8 mouse cellular contexts compared by ENCODE assay signal in the genomic region with DNA sequence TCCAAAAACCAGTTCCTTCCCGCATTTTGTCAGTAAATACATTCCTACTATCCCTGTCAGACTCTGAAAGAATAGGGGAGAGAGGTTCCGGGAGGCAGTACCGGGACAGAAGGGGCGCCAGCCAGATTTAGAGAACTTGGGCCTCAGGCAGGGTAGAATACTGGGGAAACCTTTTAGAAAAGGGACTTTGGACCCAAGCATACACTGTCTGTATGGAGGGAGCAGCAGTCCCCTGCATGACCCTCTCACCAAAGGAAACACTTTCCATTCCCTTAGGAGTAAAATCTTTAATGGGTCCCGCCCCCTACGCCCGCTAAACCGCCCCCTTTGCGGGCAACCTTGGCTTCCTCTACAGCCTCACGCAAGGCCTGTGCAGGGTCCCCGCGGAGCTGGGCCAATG. TPM values are rescaled to one million over a fixed set of nuclear protein-coding genes. Genes with fewer than 3 reads are reported as not detected.
DNase-seq lines count a peak whose midpoint lies in the region; ATAC-seq and TF ChIP-seq lines count a peak whose summit lies in the region.
"Had no signal": no experiment of that assay in that cellular context is flagged by ENCODE, and none has a peak within 500 bp of the region (broad histone marks: within the 10 kb centered on the region; RNA-seq: fewer than 3 reads in every experiment).

No protein-coding gene starts in this region.

- no peak for TF ChIP-seq EP300 in liver, embryonic 14.5 days (IDR thresholded peaks at IDR 0.05; ENCODE audit: low read depth)

- H3K4me3 ChIP-seq in spleen, adult 2 months (ENCODE audit: extremely low read depth, insufficient read depth, insufficient read length), result peak overlapping the region; percentile 57
- H3K4me3 ChIP-seq in forebrain, embryonic 15.5 days, result peak overlapping the region; percentile 68
- H3K4me3 ChIP-seq in liver, embryonic 14.5 days (ENCODE audit: insufficient read depth in 1 of 2, low read depth in 2 of 2, low read length in 2 of 2), result peak overlapping the region; percentile 4 to 50; a peak in 2 of 4 replicates

- no peak for TF ChIP-seq CTCF in spleen, adult 2 months (IDR thresholded peaks at IDR 0.05; ENCODE audit: extremely low read depth, insufficient read depth, insufficient read length, insufficient replicate concordance)
- no peak for TF ChIP-seq CTCF in liver, embryonic 14.5 days (IDR thresholded peaks at IDR 0.05; ENCODE audit: low read depth)

- H3K4me1 ChIP-seq in spleen, adult 2 months (ENCODE audit: control insufficient read depth, insufficient read depth, insufficient read length), result peaks cover 38% of the 10 kb centered on the region
- H3K4me1 ChIP-seq in forebrain, embryonic 15.5 days, result peaks cover 62% of the 10 kb centered on the region
- peaks cover 0 to 2% of the 10 kb centered on the region in 2 experiments; a peak in 2 of 4 replicates for H3K4me1 ChIP-seq in liver, embryonic 14.5 days (replicated peaks; ENCODE audit: control insufficient read depth in 2 of 2, insufficient read depth in 2 of 2, low read length in 1 of 2)

- peak overlapping the region; percentile 76 for H3K9ac ChIP-seq in forebrain, embryonic 15.5 days (replicated peaks)
- no peak overlapping the region for H3K9ac ChIP-seq in liver, embryonic 14.5 days (replicated peaks)

- ATAC-seq in forebrain, embryonic 15.5 days (replicated peaks), result peak; percentile 1; the same call in 1 of the 2 replicates
- peak; percentile 41 for ATAC-seq in liver, embryonic 14.5 days (ENCODE audit: insufficient read depth)

- no peak for DNase-seq in spleen, adult 2 months (ENCODE audit: low read depth in 1 of 2, low spot score in 2 of 2)
- DNase-seq in spleen, adult 18-20 months, result no peak
- no peak for DNase-seq in liver, embryonic 14.5 days (ENCODE audit: low read depth in 3 of 3, low spot score in 3 of 3)
- DNase-seq in frontal cortex, postnatal 25 days (ENCODE audit: low spot score in 2 of 2), result no peak
- DNase-seq in natural killer cell, adult 2 months (ENCODE audit: low spot score in 2 of 2), result no peak
- DNase-seq in adrenal gland, postnatal 36 days, result no peak

- WGBS in spleen, adult 2 months, result 4% methylated on average over 12 of the region's 12 CpGs
- under 1% methylated on average over 12 of the region's 12 CpGs for WGBS in forebrain, embryonic 15.5 days
- 4% methylated on average over 12 of the region's 12 CpGs for WGBS in liver, embryonic 14.5 days (ENCODE audit: insufficient replicate concordance)

- no peak for TF ChIP-seq POLR2A in spleen, adult 2 months (IDR thresholded peaks at IDR 0.05; ENCODE audit: low read depth, low read length)

- H3K27me3 ChIP-seq in spleen, adult 2 months (ENCODE audit: control insufficient read depth, insufficient read depth, low read length), result peaks cover 28% of the 10 kb centered on the region
- H3K27me3 ChIP-seq in forebrain, embryonic 15.5 days, result peaks cover 19% of the 10 kb centered on the region
- H3K27me3 ChIP-seq in liver, embryonic 14.5 days (ENCODE audit: control insufficient read depth, insufficient read depth, low read length), result peaks cover 81% of the 10 kb centered on the region

- no peak overlapping the region for H3K27ac ChIP-seq in spleen, adult 2 months (ENCODE audit: insufficient read depth, low read length)
- peak overlapping the region; percentile 98 for H3K27ac ChIP-seq in forebrain, embryonic 15.5 days (replicated peaks)
- H3K27ac ChIP-seq in liver, embryonic 14.5 days, result no peak overlapping the region

- no peaks in the 10 kb centered on the region for H3K9me3 ChIP-seq in forebrain, embryonic 15.5 days
- H3K9me3 ChIP-seq in liver, embryonic 14.5 days (ENCODE audit: control insufficient read depth, low read length), result no peaks in the 10 kb centered on the region

- no peaks in the 10 kb centered on the region for H3K36me3 ChIP-seq in spleen, adult 2 months (ENCODE audit: control insufficient read depth, insufficient read depth, low read length)
- no peaks in the 10 kb centered on the region for H3K36me3 ChIP-seq in forebrain, embryonic 15.5 days
- no peaks in the 10 kb centered on the region for H3K36me3 ChIP-seq in liver, embryonic 14.5 days (replicated peaks; ENCODE audit: control insufficient read depth, insufficient read depth, low read depth)

- H3K4me2 ChIP-seq in forebrain, embryonic 15.5 days (replicated peaks), result peak overlapping the region; percentile 98
- H3K4me2 ChIP-seq in liver, embryonic 14.5 days (ENCODE audit: low read depth), result peak overlapping the region; percentile 65

RNA-seq across cellular contexts. Expression of a gene that starts 1.7 kb away (rescaled TPM):
- polyA plus RNA-seq in spleen, adult 2 months (2012; rRNA removed), result 1.1 and 1.2 TPM in 2 replicates
- 6.2 and 6.7 TPM in 2 replicates for polyA plus RNA-seq in forebrain, embryonic 15.5 days (2015; fragmentation: Nextera tagmentation; extraction: Ambion mirVana)
- 0.41 and 0.42 TPM in 2 replicates for polyA plus RNA-seq in liver, embryonic 14.5 days (2012; rRNA removed)
- 0.06 and 0.13 TPM in 2 replicates for polyA plus RNA-seq in liver, embryonic 14.5 days (2014; fragmentation: Nextera tagmentation; extraction: Ambion mirVana)
- 1 to 10 TPM; 3.9 to 8.6 TPM for total RNA-seq in adrenal gland, postnatal 36 days (2021)

RNA-seq across cellular contexts. Expression of a gene that starts 2.1 kb away (rescaled TPM):
- 0.23 and 0.31 TPM in 2 replicates for polyA plus RNA-seq in spleen, adult 2 months (2012; rRNA removed)
- polyA plus RNA-seq in forebrain, embryonic 15.5 days (2015; fragmentation: Nextera tagmentation; extraction: Ambion mirVana), result 0.61 and 0.98 TPM in 2 replicates
- 0.25 TPM in 2 replicates for polyA plus RNA-seq in liver, embryonic 14.5 days (2012; rRNA removed)
- polyA plus RNA-seq in liver, embryonic 14.5 days (2014; fragmentation: Nextera tagmentation; extraction: Ambion mirVana), result 0.57 and 0.80 TPM in 2 replicates
- under 1 TPM; 0.17 to 0.26 TPM for total RNA-seq in adrenal gland, postnatal 36 days (2021)
- total RNA-seq: left cerebral cortex, postnatal 14 days had no signal

RNA-seq across cellular contexts. Expression of a gene that starts 7.6 kb away (rescaled TPM):
- polyA plus RNA-seq in spleen, adult 2 months (2012; rRNA removed), result 7.1 and 8.4 TPM in 2 replicates
- 1.2 and 1.4 TPM in 2 replicates for polyA plus RNA-seq in forebrain, embryonic 15.5 days (2015; fragmentation: Nextera tagmentation; extraction: Ambion mirVana)
- 0.44 and 0.58 TPM in 2 replicates for polyA plus RNA-seq in liver, embryonic 14.5 days (2012; rRNA removed)
- polyA plus RNA-seq in liver, embryonic 14.5 days (2014; fragmentation: Nextera tagmentation; extraction: Ambion mirVana), result 0.32 and 0.33 TPM in 2 replicates
- total RNA-seq in adrenal gland, postnatal 36 days (2021), result 1 to 10 TPM; 1.1 to 1.8 TPM

RNA-seq across cellular contexts. Expression of a gene that starts 11.8 kb away (rescaled TPM):
- not detected in 2 replicates for polyA plus RNA-seq in spleen, adult 2 months (2012; rRNA removed)
- polyA plus RNA-seq in forebrain, embryonic 15.5 days (2015; fragmentation: Nextera tagmentation; extraction: Ambion mirVana), result not detected in 2 replicates
- polyA plus RNA-seq in liver, embryonic 14.5 days (2012; rRNA removed), result not detected in 2 replicates
- polyA plus RNA-seq in liver, embryonic 14.5 days (2014; fragmentation: Nextera tagmentation; extraction: Ambion mirVana), result not detected in 2 replicates
- not detected for total RNA-seq in adrenal gland, postnatal 36 days (2021)
- total RNA-seq: left cerebral cortex, postnatal 14 days had no signal

RNA-seq across cellular contexts. Expression of a gene that starts 14.9 kb away (rescaled TPM):
- polyA plus RNA-seq in spleen, adult 2 months (2012; rRNA removed), result not detected in 2 replicates
- polyA plus RNA-seq in forebrain, embryonic 15.5 days (2015; fragmentation: Nextera tagmentation; extraction: Ambion mirVana), result not detected in 2 replicates
- polyA plus RNA-seq in liver, embryonic 14.5 days (2012; rRNA removed), result not detected in 2 replicates
- not detected in 2 replicates for polyA plus RNA-seq in liver, embryonic 14.5 days (2014; fragmentation: Nextera tagmentation; extraction: Ambion mirVana)
- total RNA-seq in adrenal gland, postnatal 36 days (2021), result not detected
- total RNA-seq: left cerebral cortex, postnatal 14 days had no signal
